Mouse (Mus musculus) large intestine, adult 2 months (tissue): ENCODE results near the gene Sox5. TPM values are rescaled to one million over a fixed set of nuclear protein-coding genes. Genes with fewer than 3 reads are reported as not detected.

Source experiments
- DNase-seq: peaks from one replicate; pipeline ENCODE4 v3.0.0-alpha.2; 2012; ENCODE audit warnings: low read depth, low spot score
- WGBS: fragments of 180-500 bp; shearing (Covaris S2); methylation state at CpG from one replicate; pipeline ENCODE4 v1.1.7; 2018; 5-methylcytosine and 5-hydroxymethylcytosine counted together
- polyA plus RNA-seq: library from polyadenylated mRNA; depleted of rRNA; stranded (reverse); fragments of >200 nt; gene quantifications from 2 replicates; pipeline ENCODE4 v1.2.3, GENCODE M21; 2012

Sox5 gene
- polyA plus RNA-seq, 1 experiment: 0.55 TPM

DNA sequence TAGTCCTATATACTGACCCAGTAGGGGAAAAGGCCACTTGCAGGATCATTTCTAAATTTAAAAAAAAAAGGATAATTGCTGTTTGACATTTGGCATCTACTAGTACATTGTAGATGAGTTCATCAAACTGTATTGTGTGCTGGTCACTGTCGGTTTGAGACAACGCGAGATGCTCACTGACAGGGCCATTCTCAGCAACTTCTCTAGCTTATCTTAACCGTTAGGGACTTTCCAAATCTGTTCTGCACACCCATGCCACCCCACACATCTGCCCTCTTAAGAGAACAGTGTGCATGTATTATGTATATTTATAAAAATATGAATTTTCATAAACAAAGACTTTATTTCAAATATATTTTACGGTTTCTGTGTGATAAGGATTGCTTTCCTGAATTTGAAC, 955.8 kb downstream of the Sox5 start:
- no peak for DNase-seq
- WGBS: 89% methylated on average over 5 of the region's 5 CpGs

DNA sequence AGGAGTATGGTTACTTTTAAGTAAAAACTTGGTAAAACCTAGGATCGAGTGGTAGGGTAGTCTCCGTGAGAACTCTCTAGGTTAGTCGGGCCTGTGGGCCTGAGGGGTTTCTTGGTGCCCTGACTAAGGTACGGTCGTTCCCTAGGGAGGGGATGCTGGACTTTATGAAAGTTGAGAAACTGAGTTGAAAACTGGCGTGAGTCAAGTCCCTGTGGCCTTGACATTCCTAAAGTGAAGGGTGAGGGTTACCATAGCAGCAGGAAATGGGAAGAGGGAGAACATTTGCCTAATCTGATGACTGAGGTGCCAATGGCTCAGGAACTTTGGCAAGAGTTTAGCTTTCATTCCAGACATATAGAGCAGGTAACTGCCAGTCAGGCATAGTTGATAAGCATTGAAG, 956.7 kb downstream of the Sox5 start:
- WGBS: 88% methylated on average over 6 of the region's 6 CpGs
- no peak for DNase-seq

DNA sequence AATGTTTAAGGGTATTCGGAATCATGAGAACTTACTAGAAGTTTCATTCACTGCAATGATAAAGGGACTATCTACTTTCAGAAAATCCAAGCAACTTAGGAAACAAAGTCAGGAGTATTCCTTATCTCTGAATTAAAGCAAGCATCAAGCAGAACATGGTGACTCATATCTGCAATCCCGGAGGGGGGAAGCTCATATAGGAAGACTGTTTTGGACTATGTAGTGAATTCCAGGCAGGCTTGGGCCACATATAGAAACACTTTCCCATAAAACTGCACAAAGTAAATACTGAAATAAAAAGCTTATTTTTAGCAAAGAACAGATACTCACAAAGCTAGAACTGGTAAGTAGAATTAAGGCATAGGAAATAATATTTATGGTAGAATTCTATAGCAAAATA, 993.3 kb downstream of the Sox5 start:
- DNase-seq: no peak
- WGBS: 78% methylated on average over 2 of the region's 2 CpGs

DNA sequence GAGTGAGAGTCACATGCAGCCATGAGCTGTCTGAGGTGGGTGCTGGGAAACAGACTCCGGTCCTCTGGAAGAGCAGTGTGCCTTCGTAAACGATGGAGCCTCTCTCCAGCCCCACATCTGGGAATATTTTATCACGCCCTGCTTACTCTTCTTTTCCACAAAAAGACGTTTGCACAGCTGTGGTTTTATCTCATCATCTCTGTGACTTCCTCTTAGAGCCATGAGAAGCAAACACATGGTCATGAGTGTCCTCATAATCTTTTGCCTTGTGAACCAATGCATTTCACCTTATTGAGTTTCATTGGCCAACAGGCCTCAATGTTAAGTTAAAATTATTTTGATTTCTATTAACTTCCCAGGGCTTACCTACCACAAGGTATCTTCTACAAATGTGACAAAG, 994.4 kb downstream of the Sox5 start:
- DNase-seq: no peak

DNA sequence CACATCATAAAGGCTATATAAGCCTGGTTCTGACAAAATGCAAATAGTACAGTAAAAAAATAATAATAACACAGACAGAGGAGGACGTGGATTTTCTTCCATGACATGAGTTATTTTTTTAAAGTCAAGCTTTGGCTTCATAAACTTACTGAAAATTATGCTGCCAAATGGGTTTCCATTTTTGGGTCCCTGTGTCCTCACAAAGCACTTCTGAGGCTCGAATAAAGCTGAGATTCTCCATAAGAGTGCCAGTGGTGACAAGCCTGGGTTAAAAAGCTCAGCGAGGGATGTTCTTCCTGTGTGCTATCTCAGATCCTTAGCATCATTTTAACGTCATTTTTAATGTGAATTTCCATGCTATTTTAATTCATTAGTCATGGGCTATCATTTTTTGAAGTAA, 996.1 kb downstream of the Sox5 start:
- 60% methylated on average over 4 of the region's 4 CpGs for WGBS

More for the DNA sequence above, 994.4 kb downstream of the Sox5 start:
- WGBS: 65% methylated on average over 5 of the region's 5 CpGs

More for the DNA sequence above, 996.1 kb downstream of the Sox5 start:
- no peak for DNase-seq
